Mouse (Mus musculus) right cerebral cortex, adult 18-20 months (tissue): ENCODE results near the gene Psmd8.

ENCODE experiments used
- DNase-seq: peaks from one replicate; pipeline ENCODE4 v3.0.0; 2022; ENCODE audit warnings: mixed read lengths

Gene Psmd8

DNA sequence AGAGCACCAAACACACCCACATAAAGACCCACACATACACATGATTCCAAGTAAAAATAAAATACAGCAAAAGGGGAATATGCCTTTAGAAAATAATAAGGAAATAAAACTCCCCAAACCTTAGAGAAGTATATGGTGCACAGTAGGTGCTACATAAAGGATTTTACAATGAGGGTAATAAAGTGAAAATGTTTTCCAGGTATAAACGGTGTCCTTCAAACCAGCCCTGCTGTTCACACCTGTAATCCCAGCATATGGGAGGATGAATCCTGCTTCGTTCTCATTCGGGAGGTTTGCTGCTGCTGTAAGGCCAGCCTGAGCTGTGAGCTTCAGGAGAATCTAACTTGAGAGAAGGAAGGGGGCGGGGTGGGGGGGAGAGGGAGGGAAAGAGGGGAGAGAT is 46.3 kb downstream of the Psmd8 start:
- DNase-seq: no peak

DNA sequence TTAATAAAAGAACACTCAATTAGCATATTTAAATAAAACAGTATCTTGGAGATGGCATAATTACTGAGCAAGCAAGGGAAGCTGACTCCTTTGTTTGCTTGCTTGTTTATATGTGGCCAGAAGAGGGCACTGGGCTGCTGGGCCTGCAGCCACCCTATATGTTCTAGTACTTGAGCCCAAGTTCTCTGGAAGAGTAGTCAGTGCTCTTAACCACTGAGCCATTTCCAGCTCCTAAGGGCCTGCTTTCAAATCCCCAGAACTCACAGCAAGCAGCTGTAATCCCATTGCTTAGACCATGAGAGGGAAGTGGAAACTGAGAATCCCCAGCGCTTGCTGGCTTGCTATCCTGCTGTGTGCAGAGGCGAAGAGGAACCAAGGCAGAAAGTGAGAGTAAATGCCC is 51.8 kb downstream of the Psmd8 start:
- no peak for DNase-seq

DNA sequence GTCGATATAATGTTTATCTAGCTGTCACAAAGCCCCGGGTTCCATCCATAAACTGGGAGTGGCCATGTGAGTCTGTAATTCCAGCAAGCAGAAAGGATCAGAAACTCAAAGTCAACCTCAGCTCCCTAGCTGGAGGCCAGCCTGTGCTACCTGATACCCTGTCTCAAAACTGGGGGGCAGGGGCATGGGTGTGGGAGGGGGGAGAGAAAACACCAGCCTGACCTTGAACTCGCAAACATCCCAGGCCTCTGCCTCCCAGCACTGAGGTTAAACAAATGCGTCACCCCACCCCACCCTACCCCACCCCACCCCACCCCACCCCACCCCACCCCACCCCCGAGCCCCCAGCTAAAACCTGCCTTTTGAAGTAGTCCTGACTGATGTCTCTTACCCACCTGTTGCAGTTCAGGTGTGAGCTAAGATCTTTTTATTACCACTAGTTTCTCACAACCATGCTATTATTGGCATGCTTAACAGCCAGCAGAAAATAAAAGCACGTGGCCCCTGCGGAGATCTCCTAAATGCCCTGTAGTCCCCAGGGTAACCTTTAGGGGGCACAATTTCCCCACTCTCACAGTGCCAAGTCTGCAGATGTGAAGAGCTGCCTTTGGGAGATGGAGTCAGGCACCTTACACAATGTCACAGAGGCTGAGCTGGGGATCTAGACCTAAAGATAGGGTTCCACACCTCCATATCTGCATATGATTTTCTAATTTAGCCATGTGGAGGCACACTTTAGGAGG is 54.2 kb downstream of the Psmd8 start:
- DNase-seq: peak; percentile 29

DNA sequence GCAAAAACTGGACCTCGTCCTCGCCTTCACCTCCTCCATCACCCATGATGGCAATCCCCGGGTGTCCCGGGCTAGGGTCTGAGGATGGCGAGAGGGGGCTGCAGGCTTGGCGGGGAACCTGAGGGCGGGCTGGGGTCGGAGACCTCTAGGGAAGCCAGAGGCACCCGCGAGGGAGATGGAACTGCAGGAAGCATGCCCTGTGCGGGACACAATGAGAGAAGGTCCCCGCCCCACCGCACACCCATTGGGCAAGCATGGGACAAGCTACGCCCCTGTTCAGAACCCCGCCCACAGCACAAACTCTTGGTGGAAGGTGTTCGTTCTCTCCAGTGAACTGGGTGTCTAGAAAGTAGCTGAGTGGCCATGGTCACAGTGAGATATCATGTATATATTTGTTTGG is 55.5 kb downstream of the Psmd8 start, which contains the start of gene Ryr1:
Ryr1 (minus strand) TSS at position 210 of the 400 bp plus-strand sequence.
- DNase-seq: no peak
